Mouse (Mus musculus) bone marrow macrophage, adult 2 months (primary cell): ENCODE measurements around the gene Mei1.

Experiments
- CTCF ChIP-seq: IDR thresholded peaks from 2 replicates; pipeline ENCODE4 v1.5.1; 2012; ENCODE audit warnings: low read depth, mild to moderate bottlenecking, low read length, moderate library complexity
- POLR2A ChIP-seq: IDR thresholded peaks from 2 replicates; pipeline ENCODE4 v1.6.1; 2012; ENCODE audit warnings: mild to moderate bottlenecking, low read depth, low read length, borderline replicate concordance

DNA sequence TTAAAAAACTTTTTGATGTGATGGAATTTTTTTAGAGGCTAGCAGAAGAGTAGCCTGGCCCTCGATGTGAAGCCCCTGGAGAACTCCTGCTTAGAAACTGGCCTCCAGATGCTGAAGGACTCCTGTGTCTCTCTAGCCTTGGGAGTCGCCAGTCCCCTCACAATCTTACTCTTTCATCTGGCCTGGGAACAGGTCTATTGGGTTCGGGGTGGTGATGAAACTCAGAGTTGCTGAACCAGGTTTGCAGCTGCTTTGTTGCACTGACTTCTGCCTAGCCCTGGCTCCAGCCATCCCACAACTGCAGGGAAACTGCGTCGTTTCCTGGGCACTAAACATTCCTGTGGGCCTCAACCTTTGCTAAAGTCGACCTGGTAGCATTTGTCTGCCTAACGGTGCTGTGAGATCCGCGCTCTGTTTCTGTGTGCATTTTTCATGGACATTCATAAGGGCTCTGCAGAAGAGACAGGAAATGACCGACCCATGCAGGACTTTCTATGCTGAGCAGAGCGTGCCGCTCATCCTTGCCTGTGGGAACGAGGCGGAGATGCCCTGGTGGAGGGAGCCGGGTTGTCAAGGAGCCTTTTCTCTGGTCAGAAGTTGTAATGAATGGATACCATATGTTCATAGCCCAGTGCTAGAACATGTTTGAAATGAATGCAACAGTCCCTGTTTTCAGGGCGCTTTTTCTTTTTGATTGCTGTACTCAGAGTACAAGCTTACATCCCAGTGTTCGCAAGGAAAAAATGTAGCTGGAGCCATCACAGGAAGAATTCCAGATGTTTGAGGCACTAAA is 88.6 kb downstream of the Mei1 start:
- TF ChIP-seq POLR2A (no peak), CTCF (no peak)
